Mouse (Mus musculus) CH12.LX (cell line): ENCODE results near the gene Adamts14.
A peak's percentile ranks its signal among the peaks of the same experiment; 100 is the strongest.

ENCODE experiments used
- CTCF ChIP-seq, 2 experiments: IDR thresholded peaks in 1 of 2; conservative IDR thresholded peaks in 1 of 2; 2 replicates each; pipeline ENCODE4 v1.5.1; 2011 to 2012; ENCODE audit warnings: low read depth in 2 of 2, low read length in 2 of 2, improper control_type of control experiment in 1 of 2, inconsistent platforms in 1 of 2, mild to moderate bottlenecking in 1 of 2, moderate library complexity in 1 of 2
- E2F4 ChIP-seq: IDR thresholded peaks from 2 replicates; pipeline ENCODE4 v1.6.1; 2011; ENCODE audit warnings: low read depth, low read length, improper control_type of control experiment; ENCODE audit not compliant: insufficient replicate concordance
- ELF1 ChIP-seq: IDR thresholded peaks from 2 replicates; pipeline ENCODE4 v1.6.1; 2014; ENCODE audit warnings: low read depth, mild to moderate bottlenecking, inconsistent platforms, low read length, improper control_type of control experiment
- EP300 ChIP-seq: IDR thresholded peaks from 2 replicates; pipeline ENCODE4 v1.6.1; 2011; ENCODE audit warnings: low read length, improper control_type of control experiment
- MEF2A ChIP-seq: IDR thresholded peaks from 2 replicates; pipeline ENCODE4 v1.6.1; 2014; ENCODE audit warnings: low read depth, mild to moderate bottlenecking, inconsistent platforms, low read length, improper control_type of control experiment, borderline replicate concordance
- POLR2A ChIP-seq: IDR thresholded peaks from 2 replicates; pipeline ENCODE4 v1.6.1; 2011; ENCODE audit warnings: low read depth, mild to moderate bottlenecking, improper control_type of control experiment, low read length
- SIN3A ChIP-seq: IDR thresholded peaks from 2 replicates; pipeline ENCODE4 v1.6.1; 2012; ENCODE audit warnings: low read length, improper control_type of control experiment, inconsistent platforms
- TBP ChIP-seq: conservative IDR thresholded peaks from 2 replicates; pipeline ENCODE4 v1.6.1; 2011; ENCODE audit warnings: low read depth, low read length, improper control_type of control experiment
- USF1 ChIP-seq: IDR thresholded peaks from 2 replicates; pipeline ENCODE4 v1.6.1; 2014; ENCODE audit warnings: low read depth, mild to moderate bottlenecking, inconsistent platforms, low read length, improper control_type of control experiment

DNA sequence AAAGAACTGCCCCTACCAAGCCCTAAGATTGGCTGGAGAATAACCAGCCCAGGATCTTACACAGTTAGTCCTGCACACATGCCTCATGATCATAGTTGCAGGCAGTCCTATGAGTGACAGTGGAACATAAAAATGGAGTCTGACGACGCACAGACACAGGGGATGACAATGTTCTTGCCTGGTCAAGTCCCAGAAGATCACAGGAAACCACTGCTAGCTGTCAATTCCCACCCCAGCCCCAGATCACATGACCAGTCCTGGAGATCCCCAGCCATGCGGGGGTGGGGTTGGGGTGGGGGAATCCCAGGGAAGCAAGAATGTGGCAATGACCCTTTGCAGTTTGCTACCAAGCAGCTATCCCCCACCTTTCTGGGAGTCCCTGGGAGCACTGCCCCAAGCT lies 69.3 kb downstream of the Adamts14 start:
- no peak for TF ChIP-seq CTCF (conservative IDR thresholded peaks at IDR 0.05 in 1 of 2, IDR thresholded peaks at IDR 0.05 in 1 of 2; ENCODE audit: low read depth in 2 of 2, low read length in 2 of 2)
- TF ChIP-seq TBP = no peak
- peak; percentile 82; the same call in 1 of the 2 replicates for TF ChIP-seq MEF2A
- TF ChIP-seq ELF1 = no peak
- TF ChIP-seq USF1 = peak; percentile 70
- TF ChIP-seq E2F4 = no peak
- TF ChIP-seq EP300 = no peak
- no peak for TF ChIP-seq POLR2A
- no peak for TF ChIP-seq SIN3A
